Mouse (Mus musculus) stomach, postnatal 0 days (tissue): ENCODE measurements around the gene Hnrnph1. TPM values are rescaled to one million over a fixed set of nuclear protein-coding genes. Genes with fewer than 3 reads are reported as not detected.

Experiments
- ATAC-seq: fragments of 200-750 bp; cut with Nextera tagmentation; 2 replicates; pipeline ENCODE4 v1.8.0; 2017; ENCODE audit not compliant: low FRiP score, low TSS enrichment
- DNase-seq: peaks from one replicate; pipeline ENCODE4 v3.0.0-alpha.2; 2016; ENCODE audit warnings: low spot score
- H3K27ac ChIP-seq: fragments of 300-500 bp; sonication (generic); replicated peaks from 2 replicates; pipeline ENCODE4 v1.5.1; 2014; ENCODE audit warnings: mild to moderate bottlenecking, control low read depth
- H3K27me3 ChIP-seq: fragments of 300-500 bp; sonication (generic); 2 replicates; pipeline ENCODE4 v1.6.1; 2014; ENCODE audit warnings: low read length; ENCODE audit not compliant: control insufficient read depth, insufficient read depth
- H3K36me3 ChIP-seq: fragments of 300-500 bp; sonication (generic); 2 replicates; pipeline ENCODE4 v1.6.1; 2014; ENCODE audit warnings: low read length, mixed read lengths; ENCODE audit not compliant: control insufficient read depth, insufficient read depth
- H3K4me1 ChIP-seq: fragments of 300-500 bp; sonication (generic); replicated peaks from 2 replicates; pipeline ENCODE4 v1.6.1; 2014; ENCODE audit warnings: antibody characterized with exemption; ENCODE audit not compliant: control insufficient read depth, insufficient read depth
- H3K4me2 ChIP-seq: fragments of 300-500 bp; sonication (generic); replicated peaks from 2 replicates; pipeline ENCODE4 v1.6.1; 2014; ENCODE audit warnings: low read depth, mild to moderate bottlenecking, control low read depth, moderate library complexity
- H3K4me3 ChIP-seq: fragments of 300-500 bp; sonication (generic); 2 replicates; pipeline ENCODE4 v1.5.1; 2014; ENCODE audit warnings: low read depth, low read length, control low read depth
- H3K9ac ChIP-seq: fragments of 300-500 bp; sonication (generic); 2 replicates; pipeline ENCODE4 v1.6.1; 2014; ENCODE audit warnings: mild to moderate bottlenecking, low read length, control low read depth, mixed read lengths
- H3K9me3 ChIP-seq: fragments of 300-500 bp; sonication (generic); 2 replicates; pipeline ENCODE4 v1.6.1; 2016; ENCODE audit warnings: low read length; ENCODE audit not compliant: control insufficient read depth
- CTCF ChIP-seq: IDR thresholded peaks from 2 replicates; pipeline ENCODE4 v1.5.1; 2016; ENCODE audit warnings: antibody characterized with exemption, low read depth, mild to moderate bottlenecking, moderate library complexity
- EP300 ChIP-seq: optimal IDR thresholded peaks from 2 replicates; pipeline ENCODE3; 2016; ENCODE audit warnings: antibody characterized with exemption
- WGBS: fragments of 180-500 bp; shearing (Covaris S2); extraction: QIAGEN DNeasy Blood & Tissue Kit; methylation state at CpG from one replicate; pipeline ENCODE4 v1.1.7; 2014; 5-methylcytosine and 5-hydroxymethylcytosine counted together
- polyA plus RNA-seq: library from polyadenylated mRNA; unstranded; fragments of >200 nt; fragmentation: Nextera tagmentation; extraction: Ambion mirVana; gene quantifications from 2 replicates; pipeline ENCODE4 v1.2.1, GENCODE M21; 2015

Gene Hnrnph1
- 113 and 115 TPM in 2 replicates for polyA plus RNA-seq

DNA sequence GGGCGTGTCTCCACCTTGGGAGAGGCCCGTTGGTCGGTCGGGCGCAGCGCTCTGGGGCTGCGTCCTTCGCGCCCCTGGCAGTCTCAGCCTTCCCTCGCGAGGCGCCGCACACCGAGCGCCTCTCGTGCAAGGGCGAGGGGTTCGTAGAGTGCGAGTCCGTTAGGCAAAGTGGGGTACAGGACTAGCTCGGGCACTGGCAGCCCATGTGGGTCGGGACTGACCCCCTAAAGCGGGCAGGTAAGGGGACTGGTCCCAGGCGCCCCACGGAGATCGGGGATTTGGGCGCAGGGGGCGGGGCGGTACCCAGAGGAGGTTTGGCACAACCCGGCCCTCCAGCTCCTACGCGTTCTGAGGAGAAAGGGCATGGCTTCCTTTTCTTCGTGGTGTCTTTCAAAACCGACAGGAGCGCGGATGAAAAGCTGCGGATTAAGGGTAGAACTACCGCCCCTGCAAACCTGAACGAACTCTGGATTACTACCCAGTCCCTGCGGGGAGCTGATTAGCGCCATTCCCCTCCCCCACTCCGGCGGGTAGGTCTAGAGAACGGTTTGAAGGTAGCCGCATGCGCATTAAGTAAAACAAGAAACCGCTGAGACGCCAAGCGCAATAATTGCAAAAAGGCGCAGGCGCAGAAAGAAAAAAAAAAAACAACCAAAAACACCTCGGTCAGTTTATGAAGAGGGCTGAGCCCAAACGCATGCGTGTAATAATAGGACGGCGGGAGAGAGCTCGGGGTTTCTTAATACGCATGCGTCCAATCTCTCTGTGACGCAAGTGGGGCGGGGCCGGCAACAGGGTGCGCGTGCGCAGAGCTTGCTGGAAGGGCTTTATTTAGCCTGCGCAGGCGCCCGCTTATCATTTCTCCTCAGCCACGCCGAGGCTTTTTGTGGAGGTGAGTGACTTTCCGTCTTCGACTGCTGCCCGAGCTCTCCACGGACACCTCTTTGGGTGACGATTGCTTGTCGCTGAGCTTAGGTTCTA is at the start of gene Hnrnph1:
TSS of gene Hnrnph1 (plus strand) at position 80 of the 981 bp plus-strand sequence.
- under 1% methylated on average over 76 of the region's 76 CpGs for WGBS
- Histone ChIP-seq H3K4me3 (peak within 1 kb of the TSS; percentile 85), H3K27ac (peak within 1 kb of the TSS; percentile 100), H3K9me3 (no peaks in the 10 kb centered on the region), H3K36me3 (peaks cover 4% of the 10 kb centered on the region), H3K27me3 (no peaks in the 10 kb centered on the region), H3K4me2 (peak within 1 kb of the TSS; percentile 99), H3K4me1 (no peaks in the 10 kb centered on the region; the same call in 1 of the 2 replicates), H3K9ac (peak within 1 kb of the TSS; percentile 98)
- peak; percentile 68 for TF ChIP-seq EP300
- no peak for TF ChIP-seq CTCF
- DNase-seq, result peak; percentile 98
- peak; percentile 91 for ATAC-seq

- no peak for ATAC-seq
- Histone ChIP-seq H3K4me2 (no peak overlapping the region), H3K27me3 (no peaks in the 10 kb centered on the region), H3K9me3 (no peaks in the 10 kb centered on the region), H3K36me3 (no peaks in the 10 kb centered on the region), H3K9ac (no peak overlapping the region), H3K27ac (no peak overlapping the region), H3K4me3 (no peak overlapping the region), H3K4me1 (no peaks in the 10 kb centered on the region)
- DNase-seq, result no peak
- WGBS, result 76% methylated on average over 3 of the region's 3 CpGs
- TF ChIP-seq CTCF, result no peak
These were observed 48.6 kb upstream of the Hnrnph1 start for GRCm38 (mm10) chr11:50328075-50328625.

DNA sequence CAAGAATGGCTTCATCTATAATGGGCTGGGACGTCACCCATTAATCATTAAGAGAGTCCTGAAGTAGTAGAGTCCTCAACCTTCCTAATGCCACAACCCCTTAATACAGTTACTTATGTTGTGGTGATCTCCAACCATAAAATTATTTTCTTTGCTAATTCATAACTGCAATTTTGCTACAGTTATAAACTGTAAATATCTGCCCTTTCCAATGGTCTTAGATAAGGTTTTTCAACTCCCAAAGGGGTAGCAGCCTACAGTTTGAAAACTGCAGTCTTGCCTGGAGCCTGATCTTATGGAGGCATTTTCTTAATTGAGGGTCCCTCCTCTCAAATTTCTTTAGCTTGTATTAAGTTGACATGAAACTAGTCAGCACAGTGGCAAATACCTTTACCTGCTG is 47.4 kb upstream of the Hnrnph1 start:
- Histone ChIP-seq H3K27ac (no peak overlapping the region), H3K27me3 (no peaks in the 10 kb centered on the region), H3K4me3 (no peak overlapping the region), H3K36me3 (no peaks in the 10 kb centered on the region), H3K9ac (no peak overlapping the region), H3K9me3 (no peaks in the 10 kb centered on the region), H3K4me1 (no peaks in the 10 kb centered on the region), H3K4me2 (no peak overlapping the region)
- no peak for DNase-seq
- WGBS, result 92% methylated on average over 1 of the region's 1 CpGs
- no peak for ATAC-seq
- TF ChIP-seq EP300 (no peak), CTCF (no peak)

GRCm38 (mm10) chr11:50333181-50333580 is 43.6 kb upstream of the Hnrnph1 start:
- no peak for ATAC-seq
- WGBS, result 81% methylated on average over 3 of the region's 3 CpGs
- Histone ChIP-seq H3K4me3 (no peak overlapping the region), H3K36me3 (no peaks in the 10 kb centered on the region), H3K9ac (no peak overlapping the region), H3K27ac (no peak overlapping the region), H3K9me3 (no peaks in the 10 kb centered on the region), H3K27me3 (no peaks in the 10 kb centered on the region), H3K4me1 (no peaks in the 10 kb centered on the region), H3K4me2 (no peak overlapping the region)
- TF ChIP-seq CTCF (no peak), EP300 (no peak)
- no peak for DNase-seq

DNA sequence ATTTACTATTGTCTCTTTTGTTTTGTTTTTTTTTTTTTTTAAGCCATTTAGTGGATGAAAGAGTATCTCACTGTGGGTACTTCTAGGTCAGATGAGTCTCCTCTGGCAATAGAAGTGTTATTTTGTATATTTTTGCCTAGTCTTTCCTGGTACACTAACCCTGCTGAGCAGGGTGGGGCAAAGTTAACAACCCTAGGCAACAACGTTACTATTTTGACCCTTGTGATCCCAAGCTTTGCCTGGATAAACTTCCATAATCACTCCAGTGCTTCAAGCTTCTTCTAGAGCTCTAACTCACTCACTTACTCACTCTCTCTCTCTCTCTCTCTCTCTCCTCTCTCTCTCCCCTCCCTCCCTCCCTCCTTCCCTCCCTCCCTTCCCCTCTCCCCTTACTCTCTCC is 40.7 kb upstream of the Hnrnph1 start:
- peak; percentile 54 for ATAC-seq
- no peaks in the 10 kb centered on the region for H3K36me3 ChIP-seq
- no peak overlapping the region for H3K27ac ChIP-seq
- H3K4me1 ChIP-seq, result no peaks in the 10 kb centered on the region
- H3K4me3 ChIP-seq, result no peak overlapping the region
- no peaks in the 10 kb centered on the region for H3K27me3 ChIP-seq
- 4% methylated on average over 1 of the region's 1 CpGs for WGBS
- H3K9ac ChIP-seq, result no peak overlapping the region
- H3K9me3 ChIP-seq, result no peaks in the 10 kb centered on the region
- no peak for DNase-seq
- no peak overlapping the region for H3K4me2 ChIP-seq
- TF ChIP-seq CTCF, result no peak
- no peak for TF ChIP-seq EP300

DNA sequence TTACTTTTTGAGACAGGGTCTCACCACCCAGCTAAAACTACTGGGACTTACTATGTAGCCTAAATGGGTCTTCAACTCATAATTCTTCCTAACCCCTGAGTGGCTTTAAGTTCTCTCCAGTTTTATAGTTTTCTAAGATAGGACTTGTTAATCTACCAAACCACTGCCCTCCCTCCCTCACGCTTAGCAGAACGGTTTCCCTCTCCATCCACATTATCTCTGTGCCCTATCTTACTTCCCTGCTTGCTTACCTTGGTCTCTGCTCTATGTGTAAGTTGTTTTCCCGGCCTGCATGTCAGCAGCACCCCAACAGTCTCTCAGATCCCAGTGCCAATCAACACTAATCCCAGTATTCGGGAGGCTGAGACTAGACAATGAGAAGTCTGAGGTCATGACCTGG is 39.9 kb upstream of the Hnrnph1 start:
- 67% methylated on average over 4 of the region's 4 CpGs for WGBS
- no peaks in the 10 kb centered on the region for H3K36me3 ChIP-seq
- H3K27me3 ChIP-seq, result no peaks in the 10 kb centered on the region
- no peak overlapping the region for H3K4me2 ChIP-seq
- no peak overlapping the region for H3K9ac ChIP-seq
- DNase-seq (no peak), ATAC-seq (no peak)
- no peaks in the 10 kb centered on the region for H3K9me3 ChIP-seq
- H3K4me1 ChIP-seq, result no peaks in the 10 kb centered on the region
- TF ChIP-seq EP300 (no peak), CTCF (no peak)
- no peak overlapping the region for H3K27ac ChIP-seq
- H3K4me3 ChIP-seq, result no peak overlapping the region
